Mouse (Mus musculus) heart, postnatal 0 days (tissue): ENCODE measurements at regions not wholly inside any gene's neighbourhood (a gene's known extent, or its start where the extent isn't known, plus 50 kb on each side); places are given as distances from the start of the nearest gene placed in this dataset.

Experiments
- ATAC-seq: fragments of 200-750 bp; cut with Nextera tagmentation; 2 replicates; pipeline ENCODE4 v1.8.0; 2017; ENCODE audit warnings: low read depth, moderate number of reproducible peaks, moderate library complexity; ENCODE audit not compliant: insufficient read depth
- DNase-seq: peaks from one replicate; pipeline ENCODE4 v3.0.0-alpha.2; 2016; ENCODE audit warnings: low spot score
- H3K27ac ChIP-seq: fragments of 300-500 bp; sonication (generic); 2 replicates; pipeline ENCODE4 v1.5.1; 2014; ENCODE audit warnings: low read depth, mild to moderate bottlenecking
- H3K27me3 ChIP-seq: fragments of 300-500 bp; sonication (generic); 2 replicates; pipeline ENCODE4 v1.6.1; 2014; ENCODE audit warnings: low read length, mixed read lengths; ENCODE audit not compliant: control insufficient read depth, insufficient read depth
- H3K36me3 ChIP-seq: fragments of 300-500 bp; sonication (generic); replicated peaks from 2 replicates; pipeline ENCODE4 v1.6.1; 2014; ENCODE audit warnings: low read length, mixed read lengths; ENCODE audit not compliant: control insufficient read depth, insufficient read depth
- H3K4me1 ChIP-seq: fragments of 300-500 bp; sonication (generic); 2 replicates; pipeline ENCODE4 v1.6.1; 2014; ENCODE audit warnings: antibody characterized with exemption; ENCODE audit not compliant: control insufficient read depth, insufficient read depth
- H3K4me2 ChIP-seq: fragments of 300-500 bp; sonication (generic); 2 replicates; pipeline ENCODE4 v1.6.1; 2014; ENCODE audit warnings: low read depth, mild to moderate bottlenecking, low read length, moderate library complexity
- H3K4me3 ChIP-seq: fragments of 300-500 bp; sonication (generic); 2 replicates; pipeline ENCODE4 v1.5.1; 2014; ENCODE audit warnings: low read depth, low read length
- H3K9ac ChIP-seq: fragments of 300-500 bp; sonication (generic); replicated peaks from 2 replicates; pipeline ENCODE4 v1.6.1; 2014; ENCODE audit warnings: low read depth, low read length, mixed read lengths
- H3K9me3 ChIP-seq: fragments of 300-500 bp; sonication (generic); replicated peaks from 2 replicates; pipeline ENCODE4 v1.6.1; 2016; ENCODE audit warnings: low read length; ENCODE audit not compliant: control insufficient read depth
- CTCF ChIP-seq: IDR thresholded peaks from 2 replicates; pipeline ENCODE4 v1.5.1; 2016; ENCODE audit warnings: antibody characterized with exemption, control low read depth, low read depth
- EP300 ChIP-seq: IDR thresholded peaks from 2 replicates; pipeline ENCODE4 v1.6.1; 2016; ENCODE audit warnings: antibody characterized with exemption, low read depth
- WGBS: fragments of 180-500 bp; shearing (Covaris S2); extraction: QIAGEN DNeasy Blood & Tissue Kit; methylation state at CpG from one replicate; pipeline ENCODE4 v1.1.7; 2014; 5-methylcytosine and 5-hydroxymethylcytosine counted together

GRCm38 (mm10) chr10:68842023-68842735, 118.7 kb downstream of the Tmem26 start:
- H3K4me2 ChIP-seq, result peak overlapping the region; percentile 48
- peak overlapping the region; percentile 21 for H3K4me3 ChIP-seq
- H3K4me1 ChIP-seq, result peaks cover 17% of the 10 kb centered on the region
- no peak for TF ChIP-seq CTCF
- 0 out of 2 replicates have a peak, but pooled peaks have one; percentile 38 for TF ChIP-seq EP300
- H3K27me3 ChIP-seq, result no peaks in the 10 kb centered on the region
- peak; percentile 58 for ATAC-seq
- WGBS, result 20% methylated on average over 13 of the region's 13 CpGs
- DNase-seq, result peak; percentile 68
- H3K36me3 ChIP-seq, result no peaks in the 10 kb centered on the region
- no peak overlapping the region for H3K9ac ChIP-seq
- no peaks in the 10 kb centered on the region for H3K9me3 ChIP-seq
- H3K27ac ChIP-seq, result peak overlapping the region; percentile 60

GRCm38 (mm10) chr10:68844066-68844465, 120.6 kb downstream of the Tmem26 start:
- Histone ChIP-seq H3K27me3 (no peaks in the 10 kb centered on the region), H3K4me3 (no peak overlapping the region), H3K36me3 (no peaks in the 10 kb centered on the region), H3K4me1 (peaks cover 17% of the 10 kb centered on the region), H3K9ac (no peak overlapping the region), H3K4me2 (no peak overlapping the region), H3K9me3 (no peaks in the 10 kb centered on the region), H3K27ac (no peak overlapping the region)
- DNase-seq (no peak), ATAC-seq (no peak)
- no peak for TF ChIP-seq EP300
- 0 out of 2 replicates have a peak, but pooled peaks have one; percentile 1 for TF ChIP-seq CTCF
- 82% methylated on average over 4 of the region's 4 CpGs for WGBS

- Histone ChIP-seq H3K27ac (no peak overlapping the region), H3K4me1 (peaks cover 17% of the 10 kb centered on the region), H3K9me3 (no peaks in the 10 kb centered on the region), H3K36me3 (no peaks in the 10 kb centered on the region), H3K9ac (no peak overlapping the region), H3K27me3 (no peaks in the 10 kb centered on the region), H3K4me3 (no peak overlapping the region), H3K4me2 (no peak overlapping the region)
- 90% methylated on average over 8 of the region's 8 CpGs for WGBS
- no peak for DNase-seq
- no peak for ATAC-seq
- TF ChIP-seq CTCF, result no peak
- no peak for TF ChIP-seq EP300
Observed at GRCm38 (mm10) chr10:68844596-68844995, 121.2 kb downstream of the Tmem26 start.

- TF ChIP-seq CTCF (no peak), EP300 (no peak)
- no peaks in the 10 kb centered on the region for H3K27me3 ChIP-seq
- WGBS, result 69% methylated on average over 3 of the region's 3 CpGs
Observed at GRCm38 (mm10) chr10:68851153-68851552, 127.7 kb downstream of the Tmem26 start.

GRCm38 (mm10) chr10:68855934-68856891, 132.8 kb downstream of the Tmem26 start:
- H3K4me3 ChIP-seq, result no peak overlapping the region
- H3K4me2 ChIP-seq, result no peak overlapping the region
- WGBS, result 64% methylated on average over 13 of the region's 13 CpGs
- no peak overlapping the region for H3K27ac ChIP-seq
- no peaks in the 10 kb centered on the region for H3K36me3 ChIP-seq
- TF ChIP-seq EP300 (no peak), CTCF (no peak)
- no peaks in the 10 kb centered on the region for H3K4me1 ChIP-seq
- H3K9me3 ChIP-seq, result no peaks in the 10 kb centered on the region
- H3K9ac ChIP-seq, result no peak overlapping the region
- no peak for DNase-seq
- ATAC-seq, result no peak
- no peaks in the 10 kb centered on the region for H3K27me3 ChIP-seq

More at GRCm38 (mm10) chr10:68851153-68851552, 127.7 kb downstream of the Tmem26 start:
- Histone ChIP-seq H3K4me2 (no peak overlapping the region), H3K4me3 (no peak overlapping the region), H3K9ac (no peak overlapping the region), H3K36me3 (no peaks in the 10 kb centered on the region), H3K4me1 (no peaks in the 10 kb centered on the region), H3K9me3 (no peaks in the 10 kb centered on the region), H3K27ac (no peak overlapping the region)
- DNase-seq, result no peak
- ATAC-seq, result no peak
